In the genomic region with DNA sequence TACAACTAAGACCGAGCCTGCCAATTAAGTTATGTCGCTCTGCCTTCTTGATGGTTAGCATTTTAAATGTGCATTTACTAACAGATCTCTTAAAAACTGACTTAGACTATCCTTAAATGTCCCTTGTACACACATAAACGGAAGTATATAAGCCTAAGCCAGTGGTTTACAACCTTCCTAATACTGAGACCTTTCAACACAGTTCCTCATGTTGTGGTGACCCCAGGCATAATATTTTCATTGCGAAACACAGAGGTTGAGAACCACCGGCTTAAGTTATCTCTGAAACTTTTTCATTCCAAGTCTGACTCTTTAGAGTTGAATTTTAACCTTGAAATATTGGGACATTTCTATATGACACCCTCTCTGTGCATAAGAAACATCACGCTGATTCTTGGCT, we compare ENCODE assay signal across 17 mouse cellular contexts.
DNase-seq lines count a peak whose midpoint lies in the region; ATAC-seq lines count a peak whose summit lies in the region.
"Had no signal": no experiment of that assay in that cellular context is flagged by ENCODE, and none has a peak within 500 bp of the region (broad histone marks: within the 10 kb centered on the region; RNA-seq: fewer than 3 reads in every experiment).

No protein-coding gene starts in this region.

- no peak for ATAC-seq in heart, embryonic 15.5 days (replicated peaks; ENCODE audit: insufficient number of reproducible peaks, insufficient read depth, low FRiP score, low read depth)
- no peak for ATAC-seq in midbrain, embryonic 15.5 days (replicated peaks)
- no peak for ATAC-seq in midbrain, embryonic 13.5 days
- peak; percentile 71 for ATAC-seq in common myeloid progenitor, adult 5-6 weeks (replicated peaks; ENCODE audit: low read depth, poor library complexity, severe bottlenecking)
- ATAC-seq in megakaryocyte progenitor cell, adult 5-6 weeks (replicated peaks; ENCODE audit: poor library complexity) = peak; percentile 74

- no peak overlapping the region for H3K4me3 ChIP-seq in heart, embryonic 15.5 days
- H3K4me3 ChIP-seq in midbrain, embryonic 15.5 days = no peak overlapping the region
- H3K4me3 ChIP-seq in midbrain, embryonic 13.5 days (replicated peaks) = no peak overlapping the region
- H3K4me3 ChIP-seq: erythroblast, embryonic 14.5 days had no signal

- H3K27me3 ChIP-seq in heart, embryonic 15.5 days = no peaks in the 10 kb centered on the region
- no peaks in the 10 kb centered on the region for H3K27me3 ChIP-seq in midbrain, embryonic 15.5 days (replicated peaks)
- no peaks in the 10 kb centered on the region for H3K27me3 ChIP-seq in midbrain, embryonic 13.5 days
- H3K27me3 ChIP-seq: intestine, embryonic 15.5 days had no signal

- H3K4me2 ChIP-seq in heart, embryonic 15.5 days = peak overlapping the region; percentile 79; the same call in 1 of the 2 replicates
- peak overlapping the region; percentile 54; the same call in 1 of the 2 replicates for H3K4me2 ChIP-seq in midbrain, embryonic 15.5 days
- no peak overlapping the region for H3K4me2 ChIP-seq in midbrain, embryonic 13.5 days (replicated peaks)

- DNase-seq in heart, adult 11 months = no peak
- DNase-seq in layer of hippocampus, adult 9-10 months (ENCODE audit: low spot score) = no peak
- DNase-seq: adrenal gland, adult 2 months; adrenal gland, postnatal 25 days; cerebellum, adult 18-20 months; cerebellum, adult 9-11 months; cerebellum, postnatal 36 days; gastrocnemius, postnatal 14 days had no signal

- 80% methylated on average over 6 of the region's 6 CpGs for WGBS in heart, embryonic 15.5 days
- 92% methylated on average over 6 of the region's 6 CpGs for whole genome bisulfite sequencing in midbrain, embryonic 15.5 days
- 94% methylated on average over 6 of the region's 6 CpGs for WGBS in midbrain, embryonic 13.5 days

- H3K9ac ChIP-seq in heart, embryonic 15.5 days = no peak overlapping the region
- H3K9ac ChIP-seq in midbrain, embryonic 15.5 days = no peak overlapping the region
- no peak overlapping the region for H3K9ac ChIP-seq in midbrain, embryonic 13.5 days (replicated peaks)

- H3K9me3 ChIP-seq in heart, embryonic 15.5 days (replicated peaks) = no peaks in the 10 kb centered on the region
- H3K9me3 ChIP-seq in midbrain, embryonic 15.5 days = no peaks in the 10 kb centered on the region
- H3K9me3 ChIP-seq in midbrain, embryonic 13.5 days = no peaks in the 10 kb centered on the region
- H3K9me3 ChIP-seq: embryonic facial prominence, embryonic 10.5 days; hindbrain, embryonic 10.5 days; intestine, embryonic 15.5 days had no signal

- H3K36me3 ChIP-seq in heart, embryonic 15.5 days = no peaks in the 10 kb centered on the region
- no peaks in the 10 kb centered on the region for H3K36me3 ChIP-seq in midbrain, embryonic 15.5 days (replicated peaks)
- H3K36me3 ChIP-seq in midbrain, embryonic 13.5 days = no peaks in the 10 kb centered on the region
- H3K36me3 ChIP-seq: embryonic facial prominence, embryonic 10.5 days; hindbrain, embryonic 10.5 days; intestine, embryonic 15.5 days had no signal

- H3K27ac ChIP-seq in heart, embryonic 15.5 days = no peak overlapping the region
- H3K27ac ChIP-seq in midbrain, embryonic 15.5 days = no peak overlapping the region
- no peak overlapping the region for H3K27ac ChIP-seq in midbrain, embryonic 13.5 days
- H3K27ac ChIP-seq: intestine, embryonic 15.5 days had no signal

- peaks cover 10% of the 10 kb centered on the region for H3K4me1 ChIP-seq in heart, embryonic 15.5 days (replicated peaks)
- peaks cover 8% of the 10 kb centered on the region; the same call in 1 of the 2 replicates for H3K4me1 ChIP-seq in midbrain, embryonic 15.5 days
- peaks cover 14% of the 10 kb centered on the region; the same call in 1 of the 2 replicates for H3K4me1 ChIP-seq in midbrain, embryonic 13.5 days (replicated peaks)

Comparison
In these comparisons a context has a peak if more than half of its experiments do, and no peak if none do; other contexts are left out.
1. ATAC-seq: peak in common myeloid progenitor, adult 5-6 weeks (single experiment) and megakaryocyte progenitor cell, adult 5-6 weeks (single experiment); none in heart, embryonic 15.5 days (single experiment), midbrain, embryonic 15.5 days (single experiment) and midbrain, embryonic 13.5 days (single experiment).